Mouse (Mus musculus) heart, postnatal 0 days (tissue): ENCODE results near the gene Clcc1.

Experiments used
- CTCF ChIP-seq: IDR thresholded peaks from 2 replicates; pipeline ENCODE4 v1.5.1; 2016; ENCODE audit warnings: antibody characterized with exemption, control low read depth, low read depth
- EP300 ChIP-seq: IDR thresholded peaks from 2 replicates; pipeline ENCODE4 v1.6.1; 2016; ENCODE audit warnings: antibody characterized with exemption, low read depth

DNA sequence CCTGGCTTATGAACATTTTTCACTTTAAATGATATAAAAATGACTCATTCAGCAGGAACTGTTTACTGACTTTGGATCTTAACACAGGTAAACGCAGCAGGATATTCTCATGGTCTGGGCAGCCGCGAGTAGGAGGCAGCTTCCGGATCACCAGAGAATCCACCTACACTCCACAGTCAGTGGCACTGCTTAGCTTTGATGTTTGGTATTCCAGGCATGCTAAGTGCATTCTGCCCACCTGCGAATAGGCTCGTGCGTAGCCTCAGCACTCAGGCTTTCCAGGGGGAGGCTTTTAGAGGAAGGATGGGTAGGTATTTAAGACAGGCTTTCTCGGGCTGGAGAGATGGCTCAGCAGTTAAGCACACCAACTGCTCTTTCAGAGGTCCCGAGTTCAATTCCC, 40.6 kb downstream of the Clcc1 start:
- TF ChIP-seq CTCF (no peak), EP300 (no peak)
